Mouse (Mus musculus): ENCODE measurements around the gene Rap1gap2.

GRCm38 (mm10) chr11:74422019-74422418 lies 188.7 kb downstream of the Rap1gap2 start:
- no peak for TF ChIP-seq CTCF (IDR thresholded peaks at IDR 0.05; ENCODE audit: insufficient read depth, low read length)
- no peak for TF ChIP-seq POLR2A (IDR thresholded peaks at IDR 0.05; ENCODE audit: borderline replicate concordance, extremely low read depth, low read depth, low read length)
